Mouse (Mus musculus): ENCODE measurements around the gene Pi4k2a.

DNA sequence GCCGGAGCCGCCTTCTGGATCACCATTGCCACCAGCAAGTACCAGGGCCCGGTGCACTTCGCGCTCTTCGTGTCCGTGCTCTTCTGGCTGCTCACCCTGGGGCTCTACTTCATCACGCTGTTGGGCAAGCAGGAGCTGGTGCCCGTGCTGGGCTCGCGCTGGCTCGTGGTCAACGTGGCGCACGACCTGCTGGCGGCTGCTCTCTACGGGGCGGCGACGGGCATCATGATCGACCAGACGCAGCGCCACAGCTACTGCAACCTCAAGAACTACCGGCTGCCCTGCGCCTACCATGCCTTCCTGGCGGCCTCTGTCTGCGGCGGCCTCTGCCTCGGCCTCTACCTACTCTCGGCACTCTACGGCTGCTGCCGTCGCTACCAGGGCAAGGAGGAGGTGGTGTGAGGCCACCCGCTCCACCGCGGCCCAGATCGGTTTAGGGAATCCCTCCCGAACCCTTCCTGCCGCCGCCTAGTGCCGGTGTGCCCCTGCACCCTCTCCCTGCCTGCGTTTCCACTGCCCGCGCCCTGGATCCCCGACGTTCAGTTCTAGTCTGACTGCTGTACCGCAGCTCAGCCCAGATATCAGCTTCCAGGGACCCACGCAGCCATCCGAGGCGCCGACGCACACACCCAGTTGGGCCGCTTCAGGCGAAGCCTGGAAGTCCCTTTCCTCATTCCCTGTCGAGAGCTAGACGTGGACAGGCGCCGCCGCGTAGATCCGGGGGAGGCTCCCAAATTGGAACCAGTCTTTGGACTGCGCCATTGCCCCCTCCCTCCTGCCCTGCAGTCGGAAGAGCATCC, 57.7 kb downstream of the Pi4k2a start:
- TF ChIP-seq CTCF (IDR thresholded peaks at IDR 0.05; ENCODE audit: insufficient read depth, low read length), result no peak
- TF ChIP-seq POLR2A (IDR thresholded peaks at IDR 0.05; ENCODE audit: borderline replicate concordance, extremely low read depth, low read depth, low read length), result peak; percentile 84; the same call in 1 of the 2 replicates

Measured in lung, adult 2 months (tissue).